Mouse (Mus musculus) thymus, postnatal 36 days (tissue): ENCODE results near the gene Hectd2.

Experiments
- DNase-seq, 2 experiments: peaks; one replicate each; pipeline ENCODE4 v3.0.0; 2022; ENCODE audit warnings: mixed read lengths in 2 of 2

Hectd2 gene

DNA sequence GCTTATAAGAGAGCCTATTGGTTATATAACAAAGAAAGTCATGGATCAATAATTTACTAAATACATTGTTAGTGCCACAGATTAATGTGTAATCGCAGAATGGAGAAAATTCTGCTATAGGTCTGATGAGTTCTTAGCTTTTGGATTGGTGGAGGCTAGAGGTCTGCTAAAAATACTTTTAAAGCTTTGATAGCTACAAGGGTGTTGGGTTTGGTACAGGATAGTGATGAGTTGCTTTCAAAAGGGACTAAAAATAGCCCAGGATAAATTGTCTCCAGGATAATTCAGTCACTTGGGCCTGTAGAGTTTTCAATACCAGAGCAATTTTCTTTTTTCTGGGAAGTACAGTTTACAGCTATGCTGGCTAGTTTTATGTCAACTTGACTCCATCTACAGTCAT is 108.3 kb downstream of the Hectd2 start:
- DNase-seq: no peak

DNA sequence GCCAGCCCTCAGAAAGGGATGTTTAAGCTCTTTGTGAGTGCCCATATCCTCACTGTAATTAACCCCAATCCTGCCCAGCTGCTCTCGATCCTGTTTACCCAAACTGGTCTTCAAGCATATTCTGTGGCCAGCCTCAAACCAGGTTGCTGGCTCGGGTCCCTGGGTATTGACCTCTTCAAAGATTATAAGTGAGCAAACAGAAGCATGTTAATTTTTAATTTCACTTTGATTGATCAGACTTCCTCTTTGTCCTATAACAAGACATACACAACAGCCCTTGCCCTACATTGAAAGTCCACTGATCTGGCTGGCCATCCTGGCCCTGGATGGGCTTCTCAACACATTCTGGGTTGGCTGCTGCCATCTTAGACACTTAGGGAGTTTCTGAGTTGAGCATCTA is 109.5 kb downstream of the Hectd2 start:
- no peak for DNase-seq

DNA sequence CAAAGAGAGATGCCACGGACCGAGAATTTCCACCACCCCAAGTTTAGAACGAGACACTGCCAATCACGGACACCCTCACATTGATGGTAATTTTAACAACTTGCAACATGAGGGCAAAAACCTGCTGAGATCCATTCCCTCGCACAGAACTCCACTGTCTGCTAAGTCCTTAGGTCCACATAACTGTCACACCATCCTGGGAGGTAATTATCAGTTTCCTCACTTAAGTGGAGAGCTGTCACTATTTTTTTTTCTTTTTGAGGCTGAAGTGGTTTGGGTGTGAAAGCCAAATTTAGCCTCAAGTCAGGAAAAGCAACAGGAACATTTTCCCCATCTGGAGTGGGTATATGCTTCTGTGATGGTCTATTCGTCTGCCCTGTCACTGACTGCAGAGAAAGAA is 110.0 kb downstream of the Hectd2 start:
- DNase-seq: no peak

DNA sequence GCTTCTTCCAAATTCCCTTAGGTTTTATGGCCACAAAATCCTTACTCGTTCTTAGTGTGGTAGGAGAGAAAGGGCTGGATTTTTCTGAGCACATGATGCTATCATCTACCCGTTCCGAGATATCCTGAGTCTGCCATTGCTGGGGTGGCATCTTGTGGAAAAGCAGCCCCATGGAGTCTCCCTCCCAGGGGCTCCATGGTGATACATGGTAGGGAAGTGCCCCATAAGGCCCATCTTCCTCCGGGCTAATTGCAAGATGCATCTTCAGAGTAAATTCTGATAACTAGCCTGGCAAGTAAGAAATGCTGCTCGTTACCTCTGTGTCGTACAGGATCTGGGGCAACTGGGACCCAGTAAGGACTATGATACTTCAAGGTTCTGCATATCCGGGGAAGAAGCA is 110.8 kb downstream of the Hectd2 start:
- DNase-seq: no peak

DNA sequence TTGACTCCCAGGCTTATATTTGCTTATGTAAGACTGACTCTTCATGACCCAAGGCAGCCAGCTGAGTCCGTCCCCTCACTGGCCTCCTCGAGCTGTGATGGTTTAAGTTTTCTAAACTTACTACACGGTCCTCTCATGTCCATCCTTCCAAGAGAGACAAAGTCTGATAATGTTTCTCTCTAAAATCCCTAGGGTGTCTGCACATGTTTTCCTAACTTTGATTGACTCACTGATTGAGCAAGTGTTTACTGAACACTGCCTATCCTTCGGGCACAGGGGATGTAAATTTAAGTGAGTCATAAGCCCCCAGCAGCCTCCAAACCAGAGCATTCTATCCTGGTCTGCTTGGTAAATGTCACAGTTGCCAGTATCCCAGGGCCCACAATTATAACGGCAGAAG is 111.2 kb downstream of the Hectd2 start:
- DNase-seq: no peak

DNA sequence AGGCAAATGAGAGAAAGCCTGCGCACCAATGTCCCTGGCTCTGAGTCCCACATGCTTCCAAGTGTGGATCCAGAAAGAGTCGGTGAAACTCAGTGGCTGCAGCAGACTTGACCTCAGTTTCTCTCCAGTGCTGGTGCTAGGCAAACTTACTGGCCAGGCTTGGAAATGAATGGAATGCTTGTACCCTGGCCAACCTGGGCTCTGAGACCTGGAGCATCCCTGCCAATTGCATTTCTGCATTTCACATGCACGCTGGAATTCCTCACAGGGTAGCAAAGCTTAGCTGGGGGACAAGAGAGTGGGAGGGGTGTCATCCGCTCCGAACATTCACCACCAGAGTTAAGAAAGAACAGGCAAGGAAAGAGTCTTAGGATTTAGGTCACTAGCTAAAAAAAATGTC is 112.0 kb downstream of the Hectd2 start:
- DNase-seq: no peak

DNA sequence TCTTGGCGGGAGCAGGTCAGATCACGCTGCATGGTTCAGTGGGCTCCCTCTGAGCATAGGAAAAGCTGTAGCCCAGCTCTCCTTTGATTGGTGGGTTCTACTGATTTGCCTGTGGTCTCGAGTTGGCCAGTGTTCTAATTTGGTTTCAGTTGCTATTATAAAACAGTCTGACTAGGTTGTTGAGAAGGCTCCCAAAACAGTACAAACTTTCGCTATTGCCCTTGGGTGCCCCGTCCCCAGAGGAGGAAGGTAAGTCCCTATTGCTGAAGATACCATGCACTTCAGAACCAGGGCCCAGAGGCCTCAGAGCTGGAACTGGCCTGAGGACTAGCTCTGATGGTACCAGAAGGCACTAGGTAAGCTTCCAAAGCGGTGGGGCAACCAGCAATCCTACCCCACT is 112.9 kb downstream of the Hectd2 start:
- DNase-seq: no peak

DNA sequence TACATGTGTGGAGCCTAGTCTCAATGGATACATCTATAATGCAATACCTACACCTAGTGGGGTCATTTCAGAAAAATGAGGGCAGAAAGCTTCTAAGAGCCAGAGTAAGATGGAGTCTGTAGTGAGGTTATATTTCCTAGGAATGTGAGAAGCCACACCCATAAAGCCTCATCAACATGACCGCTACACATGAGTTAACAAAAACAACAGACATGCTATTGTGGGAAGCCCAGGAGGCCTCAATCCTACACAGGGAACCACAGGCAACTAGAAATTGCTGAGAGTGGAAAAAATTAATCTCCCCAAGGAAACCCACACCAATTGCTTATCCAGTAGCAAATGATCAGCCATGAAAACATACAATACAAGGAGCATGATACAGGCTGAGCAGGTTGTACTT is 113.7 kb downstream of the Hectd2 start:
- no peak for DNase-seq

DNA sequence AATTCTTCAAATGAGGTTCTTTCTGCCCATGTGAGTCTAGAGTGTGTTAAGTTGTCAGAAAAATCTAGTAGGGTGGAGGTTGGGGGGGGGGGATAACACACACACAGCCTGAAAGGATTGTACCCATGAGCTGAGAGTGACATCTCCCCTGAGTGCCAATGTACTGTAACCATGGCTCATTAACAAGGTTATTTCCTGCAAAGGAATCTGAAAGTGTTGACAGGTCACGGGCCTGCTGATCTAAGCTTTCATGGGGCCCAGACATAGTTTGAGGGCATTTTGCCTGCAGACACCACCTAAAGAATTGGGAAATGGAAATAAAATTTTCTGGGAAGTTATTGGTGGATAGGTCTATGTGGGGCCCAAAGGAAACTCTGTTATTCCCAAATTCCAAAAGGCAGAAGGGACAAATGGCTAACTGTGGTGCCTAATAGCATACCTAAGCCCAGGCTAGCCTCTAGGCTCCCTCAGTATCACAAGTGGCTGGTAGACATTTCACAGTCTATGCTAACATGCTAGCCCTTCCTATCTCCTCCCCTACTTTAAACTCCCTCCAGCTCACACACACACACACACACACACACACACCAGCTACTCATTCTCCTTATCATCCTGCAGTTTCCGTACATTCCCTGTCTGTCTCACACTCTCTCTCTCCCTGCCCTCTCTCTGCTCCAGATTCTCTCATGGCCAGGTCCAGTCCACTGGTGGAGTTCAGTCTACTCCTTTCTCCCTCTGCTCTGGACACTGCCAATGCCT is 114.6 kb downstream of the Hectd2 start:
- no peak for DNase-seq

DNA sequence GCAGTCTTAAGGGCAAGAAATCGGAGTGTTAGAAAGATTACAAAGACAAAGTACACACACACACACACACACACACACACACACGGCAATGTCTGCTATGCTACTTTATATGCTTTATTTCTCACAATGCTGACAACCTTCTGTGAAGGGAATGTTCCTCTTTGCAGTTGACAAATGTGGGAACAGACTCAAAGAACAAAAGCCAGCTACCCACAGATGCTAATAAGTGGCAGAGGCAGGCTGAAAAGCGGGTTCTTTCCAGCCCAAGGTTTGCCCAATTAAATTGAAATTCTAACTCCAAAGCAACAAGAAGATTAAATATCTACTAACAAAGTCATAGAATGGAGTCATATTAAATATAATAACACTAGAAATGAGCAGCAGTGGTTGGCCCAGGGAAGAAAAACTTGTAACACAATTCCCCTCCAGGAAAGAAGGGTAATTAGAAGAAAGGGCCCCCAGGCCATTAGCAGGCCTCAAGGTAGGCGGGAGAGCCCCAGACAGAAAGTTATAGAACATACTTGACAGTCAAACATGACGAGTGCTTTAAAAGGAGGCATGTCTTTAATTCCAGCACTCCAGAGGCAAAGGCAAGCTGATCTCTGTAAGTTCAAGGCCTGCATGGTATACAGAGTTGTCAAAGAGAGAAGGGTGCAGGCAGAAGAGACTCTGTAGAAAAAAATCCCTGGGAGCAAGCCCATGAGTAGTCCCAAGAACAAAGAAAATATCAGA is 115.4 kb downstream of the Hectd2 start:
- no peak for DNase-seq
